Mouse (Mus musculus) neural tube, embryonic 11.5 days (tissue): ENCODE measurements around the gene Ranbp1. TPM values are rescaled to one million over a fixed set of nuclear protein-coding genes. Genes with fewer than 3 reads are reported as not detected.
"Not testable (repeated sequence)": the region's sequence is repeated elsewhere in the genome, so short reads cannot be mapped to it uniquely, and the experiment has no call there.

Source experiments
- ATAC-seq: fragments of 200-750 bp; cut with Nextera tagmentation; 2 replicates; pipeline ENCODE4 v1.8.0; 2017; ENCODE audit warnings: moderate number of reproducible peaks, mild to moderate bottlenecking, moderate TSS enrichment, moderate library complexity; ENCODE audit not compliant: insufficient read depth, low FRiP score, low TSS enrichment
- DNase-seq: peaks from one replicate; pipeline ENCODE4 v3.0.0-alpha.2; 2015; ENCODE audit warnings: low spot score
- H3K27ac ChIP-seq: fragments of 300-500 bp; sonication (generic); 2 replicates; pipeline ENCODE4 v1.5.1; 2014; ENCODE audit warnings: low read depth, mild to moderate bottlenecking, low read length
- H3K27me3 ChIP-seq: fragments of 300-500 bp; sonication (generic); 2 replicates; pipeline ENCODE4 v1.6.1; 2014; ENCODE audit warnings: mild to moderate bottlenecking, low read length, mixed read lengths; ENCODE audit not compliant: control insufficient read depth, insufficient read depth
- H3K36me3 ChIP-seq: fragments of 300-500 bp; sonication (generic); 2 replicates; pipeline ENCODE4 v1.6.1; 2014; ENCODE audit warnings: mild to moderate bottlenecking, low read length, moderate library complexity, mixed read lengths; ENCODE audit not compliant: control insufficient read depth, insufficient read depth
- H3K4me1 ChIP-seq: fragments of 300-500 bp; sonication (generic); 2 replicates; pipeline ENCODE4 v1.6.1; 2014; ENCODE audit warnings: low read length, mixed read lengths; ENCODE audit not compliant: control insufficient read depth, insufficient read depth
- H3K4me2 ChIP-seq: fragments of 300-500 bp; sonication (generic); 2 replicates; pipeline ENCODE4 v1.6.1; 2014; ENCODE audit warnings: low read depth, mild to moderate bottlenecking, moderate library complexity
- H3K4me3 ChIP-seq: fragments of 300-500 bp; sonication (generic); 2 replicates; pipeline ENCODE4 v1.5.1; 2014; ENCODE audit warnings: low read depth, low read length
- H3K9ac ChIP-seq: fragments of 300-500 bp; sonication (generic); 2 replicates; pipeline ENCODE4 v1.6.1; 2014; ENCODE audit warnings: mild to moderate bottlenecking, low read length
- H3K9me3 ChIP-seq: fragments of 300-500 bp; sonication (generic); 2 replicates; pipeline ENCODE4 v1.6.1; 2016; ENCODE audit warnings: low read length; ENCODE audit not compliant: control insufficient read depth
- WGBS: fragments of 180-500 bp; shearing (Covaris S2); extraction: QIAGEN DNeasy Blood & Tissue Kit; methylation state at CpG from one replicate; pipeline ENCODE4 v1.1.7; 2014; 5-methylcytosine and 5-hydroxymethylcytosine counted together
- polyA plus RNA-seq: library from polyadenylated mRNA; unstranded; fragments of >200 nt; fragmentation: Nextera tagmentation; extraction: Ambion mirVana; gene quantifications from 2 replicates; pipeline ENCODE4 v1.2.1, GENCODE M21; 2014

Ranbp1 gene
- polyA plus RNA-seq, result 953 and 1,053 TPM in 2 replicates

DNA sequence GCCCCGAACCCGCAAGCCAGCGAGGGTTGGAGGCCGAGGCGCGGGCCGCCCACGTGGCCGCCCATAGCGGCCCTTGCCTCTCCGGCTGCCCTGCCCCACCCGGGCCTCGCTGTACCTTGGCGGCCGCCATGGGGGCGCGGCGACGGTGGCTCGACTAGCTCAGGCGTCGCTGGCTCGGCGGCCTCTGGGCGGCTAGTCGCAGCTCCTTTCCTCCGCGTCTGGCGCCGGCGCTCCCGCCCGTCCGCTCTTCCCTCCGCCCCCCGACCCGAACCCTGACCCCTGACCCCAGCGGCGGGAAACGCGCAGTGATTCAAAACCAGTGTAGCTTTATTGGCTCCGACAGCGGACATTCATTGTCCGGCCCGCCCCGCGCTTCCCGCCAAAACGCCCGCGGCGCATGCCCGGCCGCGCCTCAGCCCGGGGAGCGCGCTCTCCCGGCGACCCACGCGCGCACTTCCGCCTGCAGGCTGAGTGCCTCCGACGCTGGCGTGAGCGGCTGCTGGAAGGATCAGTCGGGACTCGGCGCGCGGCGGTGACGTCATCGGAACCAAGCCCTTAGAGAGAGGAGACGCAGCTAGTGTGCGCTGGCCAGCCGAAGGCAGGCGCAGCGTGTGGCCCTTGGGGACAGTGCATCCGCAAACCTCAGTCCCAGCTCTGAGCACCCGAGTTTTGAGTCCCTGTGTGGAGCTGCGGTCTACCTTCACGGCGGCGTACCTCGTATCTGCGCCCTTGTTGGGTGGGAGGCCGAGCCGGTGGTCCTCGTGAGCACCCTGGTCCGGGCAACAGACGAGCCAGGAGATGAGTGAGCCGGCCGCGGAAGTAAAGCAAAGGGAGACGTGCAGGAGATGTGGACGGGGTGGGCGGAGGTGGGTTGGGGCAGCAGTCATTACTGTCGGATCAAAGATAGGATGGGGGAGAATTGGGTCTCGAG is at the start of gene Ranbp1, which contains the start of gene Trmt2a:
Gene Ranbp1 (minus strand): TSS at position 300 of the 931 bp plus-strand sequence.
Gene Trmt2a (plus strand): TSS at position 247 of the 931 bp plus-strand sequence.
- ATAC-seq, result peak; percentile 95
- Histone ChIP-seq H3K4me1 (peaks cover 23% of the 10 kb centered on the region), H3K9me3 (no peaks in the 10 kb centered on the region), H3K9ac (peak within 1 kb of the TSS; percentile 94), H3K4me2 (peak within 1 kb of the TSS; percentile 88), H3K36me3 (peaks cover 27% of the 10 kb centered on the region), H3K27ac (peak within 1 kb of the TSS; percentile 89), H3K4me3 (peak within 1 kb of the TSS; percentile 91), H3K27me3 (no peaks in the 10 kb centered on the region)
- 0% methylated on average over 87 of the region's 102 CpGs for WGBS
- peak; percentile 99 for DNase-seq

DNA sequence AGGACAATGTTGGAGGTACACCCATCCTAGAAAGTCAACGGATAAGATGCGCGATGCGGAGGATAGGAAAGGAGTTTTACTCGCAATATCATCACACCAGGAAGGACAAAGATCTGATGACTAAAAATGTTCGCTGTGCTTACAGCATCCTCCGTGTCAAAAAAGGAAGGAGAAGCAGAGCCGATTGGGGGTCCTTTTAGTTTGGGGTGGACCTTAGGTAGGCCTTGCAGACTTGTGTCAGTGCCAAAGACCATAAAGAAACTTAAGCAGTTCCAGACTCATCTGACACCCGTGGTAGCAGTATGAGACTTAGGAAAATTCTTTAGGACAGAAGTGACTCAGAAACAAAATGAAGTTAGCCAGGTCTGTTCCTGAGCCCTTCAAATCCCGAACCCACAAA is 41.1 kb upstream of the Ranbp1 start:
- DNase-seq, H3K36me3 ChIP-seq, H3K27me3 ChIP-seq, H3K9me3 ChIP-seq: not testable (repeated sequence)
- WGBS, result 5% methylated on average over 9 of the region's 10 CpGs
- Histone ChIP-seq H3K9ac (peak overlapping the region; percentile 97), H3K4me3 (peak overlapping the region; percentile 98), H3K27ac (0 out of 2 replicates have a peak overlapping the region, but pooled peaks have one; percentile 44), H3K4me2 (peak overlapping the region; percentile 98), H3K4me1 (peaks cover 17% of the 10 kb centered on the region)
- ATAC-seq, result 0 out of 2 replicates have a peak, but pooled peaks have one; percentile 1

DNA sequence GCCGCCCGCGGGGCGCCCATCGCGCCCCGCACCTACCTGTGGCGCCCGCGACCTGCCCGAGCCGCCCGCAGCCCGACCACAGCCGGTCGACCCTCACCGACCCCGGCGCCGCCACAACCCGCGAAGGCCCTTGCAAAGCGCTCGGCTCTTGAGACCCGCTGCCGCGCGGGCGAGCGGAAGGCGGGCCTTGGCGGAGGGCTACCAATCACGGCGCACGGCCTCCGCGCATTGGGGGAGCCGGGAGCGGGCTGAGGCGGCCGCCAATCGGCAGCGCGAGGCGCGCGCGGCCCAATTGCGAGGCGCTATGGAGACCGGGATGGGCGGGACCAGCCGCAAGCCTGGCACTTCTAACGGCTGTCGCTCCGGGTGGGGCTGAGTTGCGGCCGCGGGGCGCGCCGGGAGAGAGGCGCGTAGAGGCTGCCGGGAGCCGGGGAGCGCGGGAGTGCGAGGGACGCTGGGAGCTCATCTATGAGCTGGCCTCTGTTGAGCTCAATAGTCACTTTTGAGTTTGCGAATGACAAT is 40.6 kb upstream of the Ranbp1 start, which contains the start of gene Dgcr8:
Gene Dgcr8 (minus strand): TSS at position 180 of the 522 bp plus-strand sequence.
- ATAC-seq, result peak; percentile 99
- peak within 1 kb of the TSS; percentile 98 for H3K4me3 ChIP-seq

DNA sequence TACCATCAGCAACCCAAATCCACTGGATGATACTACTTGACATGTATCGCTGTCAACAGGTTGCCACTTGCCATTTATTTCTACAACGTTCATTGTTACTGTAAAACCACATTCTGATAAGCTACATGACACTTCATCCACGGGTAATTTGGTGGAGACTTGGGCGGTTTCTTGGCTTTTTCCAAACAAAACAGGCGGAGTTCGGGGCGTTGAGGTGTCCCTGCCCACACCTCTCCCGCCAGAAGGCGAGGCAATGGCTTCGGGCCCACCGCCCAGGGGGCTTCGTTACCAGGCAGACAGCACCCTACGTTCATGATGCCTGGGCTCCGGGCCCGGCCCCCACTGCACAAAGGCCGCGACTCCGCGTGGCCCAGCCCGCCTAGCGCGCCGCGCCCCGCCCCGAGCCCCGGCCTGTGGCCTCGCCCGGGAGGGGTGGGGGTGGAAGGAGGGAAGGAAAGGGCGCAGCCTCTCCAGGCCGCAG is 40.1 kb upstream of the Ranbp1 start:
- peak; percentile 79 for ATAC-seq
- Histone ChIP-seq H3K4me1 (peaks cover 17% of the 10 kb centered on the region), H3K27me3 (no peaks in the 10 kb centered on the region), H3K4me3 (peak overlapping the region; percentile 98), H3K27ac (peak overlapping the region; percentile 83), H3K36me3 (peaks cover 13% of the 10 kb centered on the region), H3K4me2 (peak overlapping the region; percentile 98), H3K9ac (peak overlapping the region; percentile 97), H3K9me3 (no peaks in the 10 kb centered on the region)
- no peak for DNase-seq
- WGBS, result under 1% methylated on average over 29 of the region's 31 CpGs

More for the DNA sequence above, 40.6 kb upstream of the Ranbp1 start, which contains the start of gene Dgcr8:
- peak within 1 kb of the TSS; percentile 83 for H3K27ac ChIP-seq
- H3K36me3 ChIP-seq, result peaks cover 8% of the 10 kb centered on the region
- no peaks in the 10 kb centered on the region for H3K9me3 ChIP-seq
- no peaks in the 10 kb centered on the region for H3K27me3 ChIP-seq
- under 1% methylated on average over 68 of the region's 71 CpGs for WGBS
- H3K4me2 ChIP-seq, result peak within 1 kb of the TSS; percentile 98
- DNase-seq, result peak; percentile 100
- H3K9ac ChIP-seq, result peak within 1 kb of the TSS; percentile 97
- peaks cover 17% of the 10 kb centered on the region for H3K4me1 ChIP-seq

DNA sequence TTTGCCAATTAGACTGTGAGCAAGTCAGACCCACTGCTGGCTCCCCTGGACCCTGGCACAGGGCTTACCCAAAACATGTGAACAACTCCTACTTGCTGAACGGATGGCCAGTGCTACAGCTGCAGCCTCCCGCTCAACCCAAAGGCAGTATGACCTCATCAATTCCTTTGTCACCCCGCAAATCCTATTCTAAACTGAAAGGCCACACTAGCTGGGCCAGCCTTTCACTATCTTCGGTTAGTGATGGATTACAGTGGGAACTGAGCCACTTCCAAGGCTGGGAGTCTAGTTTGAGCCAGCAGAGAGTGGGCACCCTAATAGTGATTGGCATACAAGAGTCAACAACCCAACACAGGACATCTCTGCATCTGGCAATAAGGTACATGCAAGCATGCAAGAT is 39.6 kb upstream of the Ranbp1 start:
- no peaks in the 10 kb centered on the region for H3K9me3 ChIP-seq

DNA sequence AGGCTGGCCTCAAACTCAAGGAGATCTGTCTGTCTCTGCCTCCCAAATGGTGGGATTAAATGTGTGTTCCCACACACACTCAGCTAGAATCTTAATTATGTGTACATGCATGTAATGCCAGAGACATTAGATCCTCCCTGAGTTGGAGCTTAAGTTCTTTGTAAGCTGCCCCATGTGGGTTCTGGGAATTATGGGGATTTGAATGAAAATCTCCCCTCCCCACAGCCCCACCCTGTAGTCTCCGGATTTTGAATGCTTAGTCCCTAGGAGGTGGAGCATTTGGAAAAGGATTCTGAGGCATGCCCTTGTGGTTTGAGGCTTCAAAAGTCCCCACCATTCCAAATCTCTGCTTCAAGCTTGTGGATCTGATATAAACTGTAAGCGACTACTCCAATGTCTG is 26.6 kb upstream of the Ranbp1 start:
- Histone ChIP-seq H3K27me3 (no peaks in the 10 kb centered on the region), H3K4me3 (no peak overlapping the region), H3K9ac (no peak overlapping the region), H3K27ac (no peak overlapping the region), H3K4me1 (no peaks in the 10 kb centered on the region), H3K9me3 (no peaks in the 10 kb centered on the region), H3K4me2 (no peak overlapping the region), H3K36me3 (peaks cover 32% of the 10 kb centered on the region)
- WGBS, result 90% methylated on average over 2 of the region's 2 CpGs
- DNase-seq (no peak), ATAC-seq (no peak)

More for the DNA sequence above, 39.6 kb upstream of the Ranbp1 start:
- H3K27me3 ChIP-seq, result no peaks in the 10 kb centered on the region
- peak overlapping the region; percentile 98 for H3K4me3 ChIP-seq
- DNase-seq (peak; percentile 41), ATAC-seq (no peak)
- no peak overlapping the region for H3K27ac ChIP-seq
- peak overlapping the region; percentile 98 for H3K4me2 ChIP-seq
- H3K36me3 ChIP-seq, result peaks cover 16% of the 10 kb centered on the region
- peak overlapping the region; percentile 97 for H3K9ac ChIP-seq
- WGBS, result 0% methylated on average over 4 of the region's 4 CpGs
- H3K4me1 ChIP-seq, result peaks cover 17% of the 10 kb centered on the region

DNA sequence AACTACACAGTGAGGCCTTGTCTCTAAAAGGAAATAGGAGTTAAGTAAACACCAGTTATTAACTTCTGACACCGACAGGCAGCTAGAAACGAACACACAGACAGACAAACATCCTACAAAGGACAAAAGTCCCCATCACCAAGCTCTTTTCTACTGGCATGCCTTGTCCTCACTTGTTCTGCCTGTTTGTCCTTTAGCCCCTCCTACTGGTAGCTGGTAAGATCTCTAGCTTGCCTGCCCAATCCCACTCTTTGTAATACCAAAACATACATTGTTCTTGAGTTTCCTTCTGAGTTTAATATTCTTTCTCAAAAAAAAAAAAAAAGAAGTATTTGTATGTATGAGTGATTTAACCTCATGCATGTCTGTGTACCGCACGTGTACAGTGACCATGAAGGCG is 19.6 kb upstream of the Ranbp1 start:
- DNase-seq, result no peak
- H3K27me3 ChIP-seq, result no peaks in the 10 kb centered on the region
- H3K36me3 ChIP-seq, result peaks cover 27% of the 10 kb centered on the region
- H3K9me3 ChIP-seq, result no peaks in the 10 kb centered on the region
- no peak overlapping the region for H3K4me3 ChIP-seq
- WGBS, result 92% methylated on average over 5 of the region's 5 CpGs
- H3K4me2 ChIP-seq, result no peak overlapping the region
- H3K9ac ChIP-seq, result no peak overlapping the region
- no peak overlapping the region for H3K27ac ChIP-seq
- ATAC-seq, result no peak
- H3K4me1 ChIP-seq, result no peaks in the 10 kb centered on the region

DNA sequence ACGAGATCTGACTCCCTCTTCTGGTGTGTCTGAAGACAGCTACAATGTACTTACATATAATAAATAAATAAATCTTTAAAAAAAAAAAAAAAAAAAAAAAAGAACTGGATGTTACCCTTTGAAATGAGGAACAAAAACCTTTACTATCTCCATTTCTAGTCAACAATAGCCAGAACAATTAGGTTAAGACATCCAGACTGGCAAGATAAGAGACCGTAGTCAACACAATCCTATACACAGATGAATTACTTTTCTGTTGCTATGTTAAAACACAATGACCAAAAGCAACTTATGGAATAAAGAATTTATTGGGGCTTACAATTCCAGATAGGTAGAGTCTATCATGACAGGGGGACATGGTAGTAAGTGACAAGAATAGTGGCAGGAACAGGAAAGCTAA is 16.5 kb upstream of the Ranbp1 start:
- Histone ChIP-seq H3K9ac (no peak overlapping the region), H3K4me1 (no peaks in the 10 kb centered on the region), H3K36me3 (peaks cover 31% of the 10 kb centered on the region), H3K4me3 (no peak overlapping the region), H3K27ac (no peak overlapping the region), H3K4me2 (no peak overlapping the region), H3K27me3 (no peaks in the 10 kb centered on the region), H3K9me3 (no peaks in the 10 kb centered on the region)
- WGBS, result 71% methylated on average over 2 of the region's 2 CpGs
- no peak for DNase-seq
- no peak for ATAC-seq
